Mouse (Mus musculus) layer of hippocampus, adult 9-10 months (tissue): ENCODE measurements around the gene Ccdc85c.

Experiments
- DNase-seq: peaks from one replicate; pipeline ENCODE4 v3.0.0; 2022; ENCODE audit warnings: low spot score

Gene Ccdc85c

GRCm38 (mm10) chr12:108267653-108268052, 7.6 kb downstream of the Ccdc85c start:
- no peak for DNase-seq

GRCm38 (mm10) chr12:108265831-108266619, 9.2 kb downstream of the Ccdc85c start:
- no peak for DNase-seq

GRCm38 (mm10) chr12:108264918-108265317, 10.3 kb downstream of the Ccdc85c start:
- DNase-seq, result no peak

GRCm38 (mm10) chr12:108260950-108261349, 14.3 kb downstream of the Ccdc85c start:
- no peak for DNase-seq

- DNase-seq, result no peak
These were observed 15.7 kb downstream of the Ccdc85c start for GRCm38 (mm10) chr12:108259322-108260049.

GRCm38 (mm10) chr12:108256734-108257133, 18.5 kb downstream of the Ccdc85c start:
- DNase-seq, result no peak

- no peak for DNase-seq
These were observed 19.3 kb downstream of the Ccdc85c start for GRCm38 (mm10) chr12:108255960-108256359.

- DNase-seq, result no peak
These were observed 19.7 kb downstream of the Ccdc85c start for GRCm38 (mm10) chr12:108255511-108255919.

- no peak for DNase-seq
These were observed 22.2 kb downstream of the Ccdc85c start for GRCm38 (mm10) chr12:108253042-108253441.

GRCm38 (mm10) chr12:108251825-108252542, 23.2 kb downstream of the Ccdc85c start:
- DNase-seq, result no peak

GRCm38 (mm10) chr12:108251034-108251792, 24.0 kb downstream of the Ccdc85c start:
- DNase-seq, result no peak

GRCm38 (mm10) chr12:108249522-108249921, 25.7 kb downstream of the Ccdc85c start:
- DNase-seq, result no peak

GRCm38 (mm10) chr12:108249019-108249418, 26.2 kb downstream of the Ccdc85c start:
- DNase-seq, result no peak

- no peak for DNase-seq
These were observed 28.3 kb downstream of the Ccdc85c start for GRCm38 (mm10) chr12:108246759-108247500.

GRCm38 (mm10) chr12:108245579-108245978, 29.6 kb downstream of the Ccdc85c start:
- DNase-seq, result no peak

GRCm38 (mm10) chr12:108244778-108245177, 30.4 kb downstream of the Ccdc85c start:
- no peak for DNase-seq

GRCm38 (mm10) chr12:108242243-108242745, 32.9 kb downstream of the Ccdc85c start:
- no peak for DNase-seq

- no peak for DNase-seq
These were observed 33.6 kb downstream of the Ccdc85c start for GRCm38 (mm10) chr12:108241626-108242025.

GRCm38 (mm10) chr12:108240953-108241588, 34.2 kb downstream of the Ccdc85c start:
- no peak for DNase-seq

- no peak for DNase-seq
These were observed 34.8 kb downstream of the Ccdc85c start for GRCm38 (mm10) chr12:108240401-108240890.
